Mouse (Mus musculus): ENCODE measurements around the gene Gabrg2. TPM values are rescaled to one million over a fixed set of nuclear protein-coding genes. Genes with fewer than 3 reads are reported as not detected.

The Gabrg2 gene
- polyA plus RNA-seq, 1 experiment from 2014 or later, result 20.8 TPM

GRCm38 (mm10) chr11:41937979-41938378, 62.7 kb downstream of the Gabrg2 start:
- no peak for ATAC-seq (ENCODE audit: low FRiP score)
- Histone ChIP-seq H3K27ac (ENCODE audit: low read depth, low read length) (no peak overlapping the region), H3K27me3 (ENCODE audit: control insufficient read depth, insufficient read depth, low read length) (no peaks in the 10 kb centered on the region), H3K9ac (ENCODE audit: low read depth, low read length) (no peak overlapping the region), H3K9me3 (ENCODE audit: control insufficient read depth, low read length) (no peaks in the 10 kb centered on the region), H3K4me2 (replicated peaks; ENCODE audit: low read depth, low read length) (no peak overlapping the region), H3K4me3 (ENCODE audit: low read depth, low read length) (no peak overlapping the region), H3K4me1 (replicated peaks; ENCODE audit: control insufficient read depth, insufficient read depth, low read length) (no peaks in the 10 kb centered on the region), H3K36me3 (ENCODE audit: control insufficient read depth, insufficient read depth, low read length) (no peaks in the 10 kb centered on the region)
- no peak for DNase-seq (ENCODE audit: low spot score)
- 61% methylated on average over 2 of the region's 2 CpGs for WGBS

GRCm38 (mm10) chr11:41918864-41919263, 81.8 kb downstream of the Gabrg2 start:
- H3K9ac ChIP-seq (ENCODE audit: low read depth, low read length), result no peak overlapping the region
- no peak overlapping the region for H3K27ac ChIP-seq (ENCODE audit: low read depth, low read length)
- H3K36me3 ChIP-seq (ENCODE audit: control insufficient read depth, insufficient read depth, low read length), result no peaks in the 10 kb centered on the region
- H3K4me3 ChIP-seq (ENCODE audit: low read depth, low read length), result no peak overlapping the region
- no peaks in the 10 kb centered on the region for H3K27me3 ChIP-seq (ENCODE audit: control insufficient read depth, insufficient read depth, low read length)
- H3K4me2 ChIP-seq (replicated peaks; ENCODE audit: low read depth, low read length), result no peak overlapping the region
- ATAC-seq (ENCODE audit: low FRiP score), result no peak
- no peaks in the 10 kb centered on the region for H3K9me3 ChIP-seq (ENCODE audit: control insufficient read depth, low read length)
- no peaks in the 10 kb centered on the region for H3K4me1 ChIP-seq (replicated peaks; ENCODE audit: control insufficient read depth, insufficient read depth, low read length)
- DNase-seq (ENCODE audit: low spot score), result no peak

GRCm38 (mm10) chr11:41914066-41914465, 86.6 kb downstream of the Gabrg2 start:
- Histone ChIP-seq H3K9ac (ENCODE audit: low read depth, low read length) (no peak overlapping the region), H3K4me1 (replicated peaks; ENCODE audit: control insufficient read depth, insufficient read depth, low read length) (no peaks in the 10 kb centered on the region), H3K4me2 (replicated peaks; ENCODE audit: low read depth, low read length) (no peak overlapping the region), H3K36me3 (ENCODE audit: control insufficient read depth, insufficient read depth, low read length) (no peaks in the 10 kb centered on the region), H3K27ac (ENCODE audit: low read depth, low read length) (no peak overlapping the region), H3K4me3 (ENCODE audit: low read depth, low read length) (no peak overlapping the region), H3K9me3 (ENCODE audit: control insufficient read depth, low read length) (no peaks in the 10 kb centered on the region), H3K27me3 (ENCODE audit: control insufficient read depth, insufficient read depth, low read length) (no peaks in the 10 kb centered on the region)
- DNase-seq (ENCODE audit: low spot score) (no peak), ATAC-seq (ENCODE audit: low FRiP score) (no peak)
- 50% methylated on average over 6 of the region's 6 CpGs for WGBS

- no peak overlapping the region for H3K4me3 ChIP-seq (ENCODE audit: low read depth, low read length)
- WGBS, result 88% methylated on average over 2 of the region's 2 CpGs
- H3K27me3 ChIP-seq (ENCODE audit: control insufficient read depth, insufficient read depth, low read length), result no peaks in the 10 kb centered on the region
- H3K36me3 ChIP-seq (ENCODE audit: control insufficient read depth, insufficient read depth, low read length), result no peaks in the 10 kb centered on the region
- DNase-seq (ENCODE audit: low spot score) (no peak), ATAC-seq (ENCODE audit: low FRiP score) (no peak)
- H3K4me2 ChIP-seq (replicated peaks; ENCODE audit: low read depth, low read length), result no peak overlapping the region
- no peak overlapping the region for H3K9ac ChIP-seq (ENCODE audit: low read depth, low read length)
- H3K4me1 ChIP-seq (replicated peaks; ENCODE audit: control insufficient read depth, insufficient read depth, low read length), result no peaks in the 10 kb centered on the region
- H3K27ac ChIP-seq (ENCODE audit: low read depth, low read length), result no peak overlapping the region
- no peaks in the 10 kb centered on the region for H3K9me3 ChIP-seq (ENCODE audit: control insufficient read depth, low read length)
Observed at GRCm38 (mm10) chr11:41903661-41904060, 97.0 kb downstream of the Gabrg2 start.

Other genes starting within 250 kb of the Gabrg2 start
- gene Gabra1, start 182.1 kb upstream of the Gabrg2 start, polyA plus RNA-seq (2014; fragmentation: Nextera tagmentation; extraction: Ambion mirVana), result 1.5 and 3.3 TPM in 2 replicates